Mouse (Mus musculus) Patski (cell line): ENCODE results near the gene Hoxa7. TPM values are rescaled to one million over a fixed set of nuclear protein-coding genes. Genes with fewer than 3 reads are reported as not detected.
A peak's percentile ranks its signal among the peaks of the same experiment; 100 is the strongest.

Experiments used
- ATAC-seq: fragments of 100-300 bp; one replicate; pipeline ENCODE4 v1.8.0; 2021
- CTCF ChIA-PET: fragments of 350-600 bp; sonication (Branson Sonifier 250); formaldehyde crosslinking; loops from one replicate; lab custom pipeline; 2022; ENCODE audit warnings: inconsistent platforms; lab: Charles Lee
- POLR2A ChIA-PET: fragments of 350-600 bp; sonication (Branson Sonifier 250); formaldehyde crosslinking; loops from one replicate; lab custom pipeline; 2022; ENCODE audit warnings: antibody characterized with exemption, inconsistent platforms; lab: Charles Lee
- DNase-seq: peaks from one replicate; pipeline ENCODE4 v3.0.0-alpha.2; 2011; ENCODE audit warnings: low read depth, low spot score
- H3K27me3 ChIP-seq: fragments of 371-371 bp; one replicate; pipeline ENCODE4 v1.5.1; 2021
- CTCF ChIP-seq: fragments of 100-300 bp; IDR thresholded peaks from one replicate; pipeline ENCODE4 v1.5.1; 2021
- in situ Hi-C: fragments of 300-500 bp; cut with MboI; formaldehyde crosslinking; loops from 3 replicates; pipeline ENCODE4 v1.11.1; 2018; ENCODE audit warnings: low pct_unique_long_range_greater_than_20kb, mixed read lengths
- polyA plus RNA-seq: library from polyadenylated mRNA; unstranded; gene quantifications from one replicate; pipeline ENCODE4 v1.2.3, GENCODE M21; 2021

Hoxa7 gene
- polyA plus RNA-seq, 1 experiment from 2014 or later, result 51.6 TPM

DNA sequence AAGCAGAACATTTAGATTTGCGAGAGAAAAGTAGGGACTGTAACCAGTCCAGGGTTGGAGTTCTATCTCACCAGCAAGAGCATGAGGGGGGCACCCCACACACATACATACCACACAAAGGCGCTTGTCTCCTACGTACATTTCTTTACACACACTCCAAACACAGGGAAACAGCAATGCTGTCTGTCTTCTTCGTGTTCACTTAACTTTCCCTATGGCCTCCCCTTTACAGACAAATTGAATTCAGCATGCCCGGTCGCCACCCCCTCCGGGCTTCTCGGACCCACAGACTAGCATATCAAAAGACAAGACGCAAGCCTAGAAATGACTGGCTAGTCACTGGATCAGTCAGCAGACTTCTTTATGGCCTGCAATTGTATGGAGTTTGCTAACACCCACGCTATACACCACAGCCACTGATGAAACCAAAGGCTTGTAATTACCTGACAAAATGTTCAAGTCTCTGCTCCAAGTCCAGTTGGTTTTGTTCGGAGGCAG is 41.4 kb downstream of the Hoxa7 start:
- ChIA-PET CTCF (interaction anchor here (0.7 to 1.6 kb wide), 3 partner anchors 20 to 30 kb away, joined by 3 to 4 read pairs (median 3); no protein-coding TSS in a partner anchor), POLR2A (interaction anchor here (1.4 to 16.4 kb wide), 3 partner anchors 12 to 179 kb away, joined by 6 to 378 read pairs (median 6); partner anchors contain the start of genes Gm28308, Hoxa10, Hoxa3 and Hoxa4)
- no peaks in the 10 kb centered on the region for H3K27me3 ChIP-seq
- TF ChIP-seq CTCF, result no peak
- DNase-seq (no peak), ATAC-seq (no peak)
- in situ Hi-C loops, result no loop called here

GRCm38 (mm10) chr6:52179690-52180089 is 42.0 kb downstream of the Hoxa7 start:
- POLR2A ChIA-PET, result interaction anchor here (1.4 to 16.4 kb wide), 3 partner anchors 12 to 179 kb away, joined by 6 to 378 read pairs (median 6); partner anchors contain the start of genes Gm28308, Hoxa10, Hoxa3 and Hoxa4
- in situ Hi-C loops, result loop anchor here (10.0 kb wide), 1 partner anchor 45 kb away; the partner anchor contains the start of gene Hoxa7
- no peak for ATAC-seq
- TF ChIP-seq CTCF, result no peak
- no peak for DNase-seq
- H3K27me3 ChIP-seq, result no peaks in the 10 kb centered on the region
- CTCF ChIA-PET, result interaction anchor here (0.7 to 2.1 kb wide), 6 partner anchors 11 to 179 kb away, joined by 3 to 5 read pairs (median 3); partner anchors contain the start of gene Hoxa7

GRCm38 (mm10) chr6:52178918-52179665 is 42.6 kb downstream of the Hoxa7 start:
- DNase-seq, result no peak
- ATAC-seq, result no peak
- H3K27me3 ChIP-seq, result no peaks in the 10 kb centered on the region
- TF ChIP-seq CTCF, result no peak
- CTCF ChIA-PET, result interaction anchor here (0.7 to 2.1 kb wide), 10 partner anchors 10 to 178 kb away, joined by 3 to 8 read pairs (median 3); partner anchors contain the start of gene Hoxa7
- in situ Hi-C loops, result loop anchor here (10.0 kb wide), 1 partner anchor 46 kb away; the partner anchor contains the start of gene Hoxa7
- POLR2A ChIA-PET, result interaction anchor here (1.2 to 16.4 kb wide), 7 partner anchors 13 to 178 kb away, joined by 3 to 378 read pairs (median 6); partner anchors contain the start of genes Gm28308, Hoxa10, Hoxa11 and Hoxa3

GRCm38 (mm10) chr6:52177806-52178205 is 43.8 kb downstream of the Hoxa7 start:
- no peaks in the 10 kb centered on the region for H3K27me3 ChIP-seq
- no peak for ATAC-seq
- in situ Hi-C loops, result loop anchor here (10.0 kb wide), 1 partner anchor 47 kb away; the partner anchor contains the start of gene Hoxa7
- no peak for DNase-seq
- ChIA-PET POLR2A (interaction anchor here (0.8 to 16.4 kb wide), 7 partner anchors 14 to 68 kb away, joined by 3 to 378 read pairs (median 6); partner anchors contain the start of genes Gm28308, Hoxa1, Hoxa10 and Hoxa11), CTCF (interaction anchor here (0.7 to 2.1 kb wide), 11 partner anchors 18 to 68 kb away, joined by 3 to 8 read pairs (median 5); partner anchors contain the start of genes Hoxa11, Hoxa5, Hoxa7 and Hoxa9)
- TF ChIP-seq CTCF, result no peak

- in situ Hi-C loops, result loop anchor here (10.0 kb wide), 1 partner anchor 48 kb away; the partner anchor contains the start of gene Hoxa7
- TF ChIP-seq CTCF, result no peak
- no peaks in the 10 kb centered on the region for H3K27me3 ChIP-seq
- ChIA-PET CTCF (interaction anchor here (0.8 to 1.8 kb wide), 11 partner anchors 15 to 69 kb away, joined by 3 to 6 read pairs (median 4); partner anchors contain the start of genes Hoxa11, Hoxa5 and Hoxa9), POLR2A (interaction anchor here (0.7 to 16.4 kb wide), 6 partner anchors 12 to 69 kb away, joined by 3 to 378 read pairs (median 5); partner anchors contain the start of genes Gm28308, Hoxa1, Hoxa10 and Hoxa11)
- ATAC-seq (peak; percentile 62), DNase-seq (peak; percentile 80)
These were observed 44.5 kb downstream of the Hoxa7 start, which contains the start of gene 5730596B20Rik for GRCm38 (mm10) chr6:52177061-52177735. TSS of gene 5730596B20Rik (plus strand) at chr6:52177498.

DNA sequence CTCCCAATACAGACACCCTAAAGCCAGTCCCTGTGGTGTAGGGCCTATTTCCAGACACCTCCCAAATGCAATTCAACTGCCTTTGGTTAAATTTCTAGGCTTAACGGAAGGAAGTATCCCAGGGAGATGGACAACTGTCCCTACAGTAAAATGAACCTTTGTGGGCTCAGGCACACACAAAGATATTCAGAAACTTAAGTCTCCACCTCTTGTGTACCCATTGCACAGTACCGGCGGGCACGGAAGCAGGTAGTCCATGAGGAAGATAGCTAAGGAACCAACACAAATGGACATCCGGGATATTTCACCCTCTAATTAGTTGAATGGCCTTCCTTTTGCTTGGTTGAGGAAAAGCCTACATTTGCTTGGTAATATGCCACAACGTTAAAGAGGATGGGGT is 45.3 kb downstream of the Hoxa7 start:
- ATAC-seq, result no peak
- in situ Hi-C loops, result loop anchor here (10.0 kb wide), 1 partner anchor 48 kb away; the partner anchor contains the start of gene Hoxa7
- TF ChIP-seq CTCF, result no peak
- DNase-seq, result no peak
- H3K27me3 ChIP-seq, result no peaks in the 10 kb centered on the region
- POLR2A ChIA-PET, result interaction anchor here (0.7 to 16.4 kb wide), 4 partner anchors 13 to 70 kb away, joined by 3 to 378 read pairs (median 8); partner anchors contain the start of genes Gm28308, Hoxa10, Hoxa11 and Hoxa3
- CTCF ChIA-PET, result interaction anchor here (1.2 to 1.8 kb wide), 4 partner anchors 14 to 47 kb away, joined by 3 to 6 read pairs (median 5); partner anchors contain the start of gene Hoxa5

DNA sequence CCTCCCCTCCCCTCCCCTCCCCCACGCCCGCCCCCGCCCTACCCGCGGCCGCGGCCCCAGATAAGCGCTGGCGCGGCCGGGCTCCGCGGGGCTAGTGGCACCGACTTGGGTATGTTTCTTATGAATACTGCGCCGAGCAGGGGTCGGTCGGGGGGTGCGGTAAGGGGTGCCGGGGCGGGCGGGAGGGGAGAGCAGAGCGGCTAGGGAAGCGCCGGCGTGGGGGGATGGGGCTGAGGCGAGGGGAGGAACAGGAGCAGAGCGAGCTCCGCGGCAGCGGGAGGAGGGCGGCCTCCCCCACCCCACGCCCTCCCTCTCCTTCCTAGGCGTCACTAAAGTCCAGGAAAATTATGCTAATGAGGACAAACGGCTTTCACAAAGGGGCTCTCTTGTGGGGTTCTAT is 45.8 kb downstream of the Hoxa7 start:
- in situ Hi-C loops, result loop anchor here (10.0 kb wide), 1 partner anchor 49 kb away; the partner anchor contains the start of gene Hoxa7
- ATAC-seq (no peak), DNase-seq (no peak)
- TF ChIP-seq CTCF, result no peak
- POLR2A ChIA-PET, result interaction anchor here (1.3 to 16.4 kb wide), 3 partner anchors 13 to 49 kb away, joined by 3 to 378 read pairs (median 6); partner anchors contain the start of genes Gm28308, Hoxa10, Hoxa3 and Hoxa6
- H3K27me3 ChIP-seq, result no peaks in the 10 kb centered on the region
- CTCF ChIA-PET, result interaction anchor here (1.1 to 2.2 kb wide), 4 partner anchors 9 to 59 kb away, joined by 3 to 6 read pairs (median 4); partner anchors contain the start of gene Hoxa5

GRCm38 (mm10) chr6:52174968-52175751 is 46.5 kb downstream of the Hoxa7 start:
- CTCF ChIA-PET, result interaction anchor here (1.1 to 2.2 kb wide), 4 partner anchors 10 to 174 kb away, joined by 3 to 5 read pairs (median 4); partner anchors contain the start of genes Gm28308 and Hoxa3
- no peak for TF ChIP-seq CTCF
- POLR2A ChIA-PET, result interaction anchor here (1.4 to 16.4 kb wide), 3 partner anchors 8 to 49 kb away, joined by 4 to 378 read pairs (median 6); partner anchors contain the start of genes Gm28308, Hoxa10, Hoxa3 and Hoxa6
- DNase-seq (no peak), ATAC-seq (no peak)
- H3K27me3 ChIP-seq, result no peaks in the 10 kb centered on the region
- in situ Hi-C loops, result loop anchor here (10.0 kb wide), 1 partner anchor 50 kb away; the partner anchor contains the start of gene Hoxa7
